Mouse (Mus musculus) testis, adult 2 months (tissue): ENCODE measurements at regions not wholly inside any gene's neighbourhood (a gene's known extent, or its start where the extent isn't known, plus 50 kb on each side); places are given as distances from the start of the nearest gene placed in this dataset.

ENCODE experiments used
- CTCF ChIP-seq: fragments of 200-500 bp; IDR thresholded peaks from 2 replicates; pipeline ENCODE4 v1.5.1; 2012; ENCODE audit warnings: low read depth, mild to moderate bottlenecking, inconsistent platforms, low read length, moderate library complexity; ENCODE audit not compliant: control insufficient read depth, insufficient read depth, insufficient replicate concordance
- POLR2A ChIP-seq: fragments of 200-500 bp; IDR thresholded peaks from 2 replicates; pipeline ENCODE4 v1.6.1; 2012; ENCODE audit warnings: low read depth, mild to moderate bottlenecking, inconsistent platforms, low read length, moderate library complexity; ENCODE audit not compliant: control insufficient read depth

GRCm38 (mm10) chr17:83898531-83898930 is 50.8 kb upstream of the Haao start:
- TF ChIP-seq CTCF (no peak), POLR2A (no peak)
